Mouse (Mus musculus) kidney, embryonic 16.5 days (tissue): ENCODE measurements around the gene Fhl2. TPM values are rescaled to one million over a fixed set of nuclear protein-coding genes. Genes with fewer than 3 reads are reported as not detected.

Source experiments
- ATAC-seq: fragments of 200-750 bp; cut with Nextera tagmentation; 2 replicates; pipeline ENCODE4 v1.8.0; 2017; ENCODE audit warnings: moderate TSS enrichment; ENCODE audit not compliant: low FRiP score, low TSS enrichment
- H3K27ac ChIP-seq: fragments of 300-500 bp; sonication (generic); 2 replicates; pipeline ENCODE4 v1.5.1; 2014; ENCODE audit warnings: low read length
- H3K27me3 ChIP-seq: fragments of 300-500 bp; sonication (generic); 2 replicates; pipeline ENCODE4 v1.6.1; 2014; ENCODE audit warnings: low read length, control low read depth, mixed read lengths; ENCODE audit not compliant: insufficient read depth
- H3K36me3 ChIP-seq: fragments of 300-500 bp; sonication (generic); 2 replicates; pipeline ENCODE4 v1.6.1; 2014; ENCODE audit warnings: low read length, control low read depth, mixed read lengths; ENCODE audit not compliant: insufficient read depth
- H3K4me1 ChIP-seq: fragments of 300-500 bp; sonication (generic); 2 replicates; pipeline ENCODE4 v1.6.1; 2014; ENCODE audit warnings: low read length, control low read depth, mixed read lengths; ENCODE audit not compliant: insufficient read depth
- H3K4me2 ChIP-seq: fragments of 300-500 bp; sonication (generic); replicated peaks from 2 replicates; pipeline ENCODE4 v1.6.1; 2014; ENCODE audit warnings: low read depth, low read length
- H3K4me3 ChIP-seq: fragments of 300-500 bp; sonication (generic); 2 replicates; pipeline ENCODE4 v1.5.1; 2014; ENCODE audit warnings: mild to moderate bottlenecking, low read length
- H3K9ac ChIP-seq: fragments of 300-500 bp; sonication (generic); replicated peaks from 2 replicates; pipeline ENCODE4 v1.6.1; 2014; ENCODE audit warnings: low read length
- H3K9me3 ChIP-seq: fragments of 300-500 bp; sonication (generic); 2 replicates; pipeline ENCODE4 v1.6.1; 2016; ENCODE audit warnings: low read length, control low read depth
- WGBS: fragments of 180-500 bp; shearing (Covaris S2); extraction: QIAGEN DNeasy Blood & Tissue Kit; methylation state at CpG from one replicate; pipeline ENCODE4 v1.1.7; 2014; 5-methylcytosine and 5-hydroxymethylcytosine counted together
- polyA plus RNA-seq: library from polyadenylated mRNA; unstranded; fragments of >200 nt; fragmentation: Nextera tagmentation; extraction: Ambion mirVana; gene quantifications from 2 replicates; pipeline ENCODE4 v1.2.1, GENCODE M21; 2015

The Fhl2 gene
- polyA plus RNA-seq, 1 experiment from 2014 or later, result 104 TPM

- 83% methylated on average over 5 of the region's 5 CpGs for WGBS
Measured at GRCm38 (mm10) chr1:43223097-43223496, 26.3 kb upstream of the Fhl2 start.

GRCm38 (mm10) chr1:43218016-43218680, 21.4 kb upstream of the Fhl2 start:
- peak; percentile 66; the same call in 1 of the 2 replicates for ATAC-seq
- peak overlapping the region; percentile 86 for H3K27ac ChIP-seq
- no peaks in the 10 kb centered on the region for H3K36me3 ChIP-seq
- no peak overlapping the region for H3K4me2 ChIP-seq
- H3K4me1 ChIP-seq, result peaks cover 17% of the 10 kb centered on the region
- WGBS, result 36% methylated on average over 3 of the region's 3 CpGs
- H3K9me3 ChIP-seq, result no peaks in the 10 kb centered on the region
- no peaks in the 10 kb centered on the region for H3K27me3 ChIP-seq
- H3K4me3 ChIP-seq, result no peak overlapping the region
- H3K9ac ChIP-seq, result no peak overlapping the region

More at GRCm38 (mm10) chr1:43223097-43223496, 26.3 kb upstream of the Fhl2 start:
- Histone ChIP-seq H3K4me1 (peaks cover 27% of the 10 kb centered on the region), H3K4me2 (no peak overlapping the region), H3K9ac (no peak overlapping the region), H3K27me3 (no peaks in the 10 kb centered on the region), H3K36me3 (no peaks in the 10 kb centered on the region), H3K27ac (no peak overlapping the region), H3K4me3 (no peak overlapping the region), H3K9me3 (no peaks in the 10 kb centered on the region)
- ATAC-seq, result no peak

GRCm38 (mm10) chr1:43215601-43216000, 18.8 kb upstream of the Fhl2 start:
- H3K27ac ChIP-seq, result peak overlapping the region; percentile 83
- H3K27me3 ChIP-seq, result no peaks in the 10 kb centered on the region
- H3K9me3 ChIP-seq, result no peaks in the 10 kb centered on the region
- peaks cover 17% of the 10 kb centered on the region for H3K4me1 ChIP-seq
- H3K9ac ChIP-seq, result no peak overlapping the region
- 32% methylated on average over 3 of the region's 3 CpGs for WGBS
- H3K4me3 ChIP-seq, result no peak overlapping the region
- no peaks in the 10 kb centered on the region for H3K36me3 ChIP-seq
- peak; percentile 39; the same call in 1 of the 2 replicates for ATAC-seq
- H3K4me2 ChIP-seq, result no peak overlapping the region

- Histone ChIP-seq H3K9me3 (no peaks in the 10 kb centered on the region), H3K36me3 (no peaks in the 10 kb centered on the region), H3K4me1 (peaks cover 6% of the 10 kb centered on the region; the same call in 1 of the 2 replicates), H3K9ac (no peak overlapping the region), H3K27me3 (no peaks in the 10 kb centered on the region), H3K4me3 (no peak overlapping the region), H3K27ac (no peak overlapping the region), H3K4me2 (no peak overlapping the region)
- ATAC-seq, result no peak
- 31% methylated on average over 1 of the region's 1 CpGs for WGBS
Measured at GRCm38 (mm10) chr1:43211274-43211673, 14.5 kb upstream of the Fhl2 start.

- no peaks in the 10 kb centered on the region for H3K4me1 ChIP-seq
- H3K4me2 ChIP-seq, result no peak overlapping the region
- H3K27ac ChIP-seq, result no peak overlapping the region
- no peak for ATAC-seq
- no peaks in the 10 kb centered on the region for H3K9me3 ChIP-seq
- no peak overlapping the region for H3K9ac ChIP-seq
- no peaks in the 10 kb centered on the region for H3K36me3 ChIP-seq
- H3K27me3 ChIP-seq, result no peaks in the 10 kb centered on the region
- 81% methylated on average over 9 of the region's 9 CpGs for WGBS
- no peak overlapping the region for H3K4me3 ChIP-seq
Measured at GRCm38 (mm10) chr1:43210285-43210684, 13.5 kb upstream of the Fhl2 start.

GRCm38 (mm10) chr1:43207147-43207546, 10.4 kb upstream of the Fhl2 start:
- Histone ChIP-seq H3K36me3 (no peaks in the 10 kb centered on the region), H3K4me1 (no peaks in the 10 kb centered on the region), H3K9ac (no peak overlapping the region), H3K27me3 (no peaks in the 10 kb centered on the region), H3K27ac (no peak overlapping the region), H3K4me3 (no peak overlapping the region), H3K4me2 (no peak overlapping the region), H3K9me3 (no peaks in the 10 kb centered on the region)
- WGBS, result 83% methylated on average over 1 of the region's 1 CpGs
- no peak for ATAC-seq

GRCm38 (mm10) chr1:43203282-43203681, 6.5 kb upstream of the Fhl2 start:
- no peak overlapping the region for H3K9ac ChIP-seq
- no peaks in the 10 kb centered on the region for H3K4me1 ChIP-seq
- WGBS, result 35% methylated on average over 5 of the region's 5 CpGs
- no peak overlapping the region for H3K4me2 ChIP-seq
- no peak for ATAC-seq
- H3K4me3 ChIP-seq, result no peak overlapping the region
- no peaks in the 10 kb centered on the region for H3K27me3 ChIP-seq
- no peaks in the 10 kb centered on the region for H3K36me3 ChIP-seq
- no peaks in the 10 kb centered on the region for H3K9me3 ChIP-seq
- H3K27ac ChIP-seq, result peak overlapping the region; percentile 36

- no peak overlapping the region for H3K4me2 ChIP-seq
- H3K36me3 ChIP-seq, result no peaks in the 10 kb centered on the region
- H3K27ac ChIP-seq, result no peak overlapping the region
- H3K9ac ChIP-seq, result no peak overlapping the region
- no peaks in the 10 kb centered on the region for H3K9me3 ChIP-seq
- ATAC-seq, result no peak
- H3K4me1 ChIP-seq, result 0 out of 2 replicates have a peak, but pooled peaks cover under 1% of the 10 kb centered on the region
- no peak overlapping the region for H3K4me3 ChIP-seq
- H3K27me3 ChIP-seq, result no peaks in the 10 kb centered on the region
Measured at GRCm38 (mm10) chr1:43202226-43202625, 5.4 kb upstream of the Fhl2 start.

- Histone ChIP-seq H3K36me3 (no peaks in the 10 kb centered on the region), H3K27ac (no peak overlapping the region), H3K9me3 (no peaks in the 10 kb centered on the region), H3K4me1 (peaks cover 5% of the 10 kb centered on the region; the same call in 1 of the 2 replicates), H3K9ac (no peak overlapping the region), H3K4me2 (no peak overlapping the region), H3K4me3 (no peak overlapping the region), H3K27me3 (no peaks in the 10 kb centered on the region)
- WGBS, result 91% methylated on average over 1 of the region's 2 CpGs
- peak; percentile 15; the same call in 1 of the 2 replicates for ATAC-seq
Measured at GRCm38 (mm10) chr1:43201796-43202195, 5.0 kb upstream of the Fhl2 start.

- H3K9me3 ChIP-seq, result no peaks in the 10 kb centered on the region
- WGBS, result 60% methylated on average over 3 of the region's 3 CpGs
- no peak overlapping the region for H3K4me2 ChIP-seq
- no peak overlapping the region for H3K4me3 ChIP-seq
- H3K36me3 ChIP-seq, result no peaks in the 10 kb centered on the region
- no peaks in the 10 kb centered on the region for H3K27me3 ChIP-seq
- no peak for ATAC-seq
- no peak overlapping the region for H3K9ac ChIP-seq
- H3K27ac ChIP-seq, result no peak overlapping the region
- H3K4me1 ChIP-seq, result peaks cover 11% of the 10 kb centered on the region; the same call in 1 of the 2 replicates
Measured at GRCm38 (mm10) chr1:43199867-43200240, 3.1 kb upstream of the Fhl2 start.
